Mouse (Mus musculus): ENCODE results near the gene Gm21983. TPM values are rescaled to one million over a fixed set of nuclear protein-coding genes. Genes with fewer than 3 reads are reported as not detected.
A peak's percentile ranks its signal among the peaks of the same experiment; 100 is the strongest.

Gm21983 gene
- total RNA-seq (2017), result not detected in 2 replicates

GRCm38 (mm10) chr7:27180837-27181695 is at the start of gene Gm21983, which contains the start of gene Mia:
Gm21983 (minus strand) TSS chr7:27181086.
Mia (minus strand) TSS chr7:27181157.
- no peak for ATAC-seq (replicated peaks; ENCODE audit: low read depth, poor library complexity, severe bottlenecking)

DNA sequence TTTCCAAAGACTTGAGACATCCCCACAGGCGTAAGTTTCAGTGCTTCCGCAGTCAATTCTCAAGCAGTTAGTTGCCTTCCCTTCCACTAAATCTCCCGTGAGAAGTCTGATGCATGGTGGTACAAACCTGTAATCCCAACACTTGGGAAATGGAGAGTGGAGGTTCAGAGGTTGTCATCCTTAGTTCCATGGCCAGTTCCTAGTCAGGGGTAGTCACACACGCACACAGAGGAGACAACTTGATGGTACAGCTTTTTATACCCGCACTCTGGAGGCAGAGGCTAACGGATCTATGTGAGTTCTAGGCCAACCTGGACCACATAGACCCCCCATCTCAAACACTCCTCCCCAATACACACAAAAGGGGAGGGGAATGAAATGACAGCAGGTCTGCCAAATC is 48.0 kb upstream of the Gm21983 start:
- peak; percentile 9; the same call in 1 of the 2 replicates for ATAC-seq (replicated peaks; ENCODE audit: low read depth, poor library complexity, severe bottlenecking)

DNA sequence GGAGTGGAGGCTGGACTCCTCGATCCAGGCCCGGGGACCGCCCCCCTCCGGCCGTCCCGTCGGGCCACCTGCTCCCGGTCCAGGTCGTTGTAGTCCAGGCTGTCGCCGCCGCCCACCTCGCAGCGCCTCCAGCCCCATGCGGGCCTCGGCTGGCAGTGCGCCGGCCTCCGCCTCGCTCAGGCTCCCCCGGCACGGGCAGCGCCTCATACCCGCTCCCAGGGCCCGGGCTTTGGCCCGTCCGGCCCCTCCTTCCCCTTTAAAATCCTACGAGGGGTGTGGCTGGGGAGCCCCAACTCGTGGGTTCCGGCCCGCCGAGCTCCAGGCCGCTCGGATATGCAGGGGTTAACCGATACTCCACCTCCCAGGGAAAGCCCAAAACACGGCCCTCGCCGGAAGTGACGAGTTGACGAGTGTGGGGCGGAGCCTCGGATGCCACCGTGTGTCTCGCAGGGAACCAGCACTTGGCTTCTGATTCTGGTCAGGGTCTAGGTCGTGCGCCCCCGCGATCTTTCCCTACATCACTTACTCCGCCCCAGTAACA is 47.5 kb upstream of the Gm21983 start, which contains the start of gene Itpkc:
Itpkc (minus strand) TSS at position 381 of the 541 bp plus-strand sequence.
- ATAC-seq (replicated peaks; ENCODE audit: low read depth, poor library complexity, severe bottlenecking), result peak; percentile 79

- no peak for ATAC-seq (replicated peaks; ENCODE audit: low read depth, poor library complexity, severe bottlenecking)
These were observed 46.8 kb upstream of the Gm21983 start for GRCm38 (mm10) chr7:27227676-27228075.

DNA sequence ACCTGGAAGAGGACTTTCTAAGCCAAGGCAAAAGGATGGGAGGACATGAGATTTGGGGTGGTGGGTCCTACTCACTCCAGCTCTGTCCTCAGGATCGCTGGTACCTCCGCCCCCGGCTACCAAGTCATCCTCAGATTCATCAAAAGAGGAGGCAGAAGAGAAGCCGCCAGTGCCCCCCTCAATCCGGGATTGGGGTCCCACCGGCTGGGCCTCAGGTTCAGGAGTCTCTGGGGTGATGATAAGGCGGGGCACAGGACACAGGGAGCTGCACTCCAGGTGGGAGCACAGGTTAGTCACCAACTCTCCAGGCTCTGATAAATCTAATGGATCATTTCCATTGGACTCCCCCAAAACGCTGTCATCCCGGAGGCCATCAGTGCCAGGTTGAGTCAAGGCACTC is 46.4 kb upstream of the Gm21983 start:
- no peak for ATAC-seq (replicated peaks; ENCODE audit: low read depth, poor library complexity, severe bottlenecking)

DNA sequence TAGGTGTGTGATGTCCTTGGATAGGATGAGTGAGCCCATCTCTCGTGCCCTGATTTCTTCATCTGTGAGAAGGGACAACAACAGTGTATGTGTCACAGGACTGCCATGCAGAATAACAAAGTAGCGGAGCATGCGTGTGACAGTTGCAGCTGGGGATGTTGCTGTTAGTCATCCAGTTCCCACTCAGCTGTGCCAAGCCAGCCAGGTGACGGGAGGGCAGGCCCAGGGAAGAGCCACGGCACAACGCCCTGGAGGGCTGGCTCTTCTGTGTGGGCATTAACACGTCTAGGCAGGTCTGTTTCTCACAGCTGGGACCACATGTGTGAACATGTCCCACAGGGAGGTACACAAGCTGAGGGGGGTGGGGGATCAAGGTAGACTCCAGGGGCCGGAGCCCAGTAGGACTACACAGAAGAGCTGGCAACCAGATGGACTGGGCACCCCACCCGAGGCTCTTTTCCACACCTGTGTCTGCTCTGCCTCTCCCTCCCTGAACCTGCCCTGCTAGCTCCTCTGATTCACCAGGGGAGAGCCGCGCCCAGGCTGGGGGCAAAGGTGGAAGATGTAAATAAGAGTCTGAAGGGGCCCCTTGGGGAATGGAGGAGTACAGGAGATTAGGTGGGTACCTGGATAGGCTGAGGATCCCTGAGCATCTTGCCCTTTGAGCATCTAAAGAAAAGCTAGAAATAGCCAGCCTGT is 44.1 kb upstream of the Gm21983 start:
- ATAC-seq (replicated peaks; ENCODE audit: low read depth, poor library complexity, severe bottlenecking), result no peak

GRCm38 (mm10) chr7:27222538-27222937 is 41.7 kb upstream of the Gm21983 start:
- ATAC-seq (replicated peaks; ENCODE audit: low read depth, poor library complexity, severe bottlenecking), result no peak

- no peak for ATAC-seq (replicated peaks; ENCODE audit: low read depth, poor library complexity, severe bottlenecking)
These were observed 41.1 kb upstream of the Gm21983 start for GRCm38 (mm10) chr7:27221939-27222338.

- ATAC-seq (replicated peaks; ENCODE audit: low read depth, poor library complexity, severe bottlenecking), result no peak
These were observed 39.1 kb upstream of the Gm21983 start for GRCm38 (mm10) chr7:27219937-27220336.

DNA sequence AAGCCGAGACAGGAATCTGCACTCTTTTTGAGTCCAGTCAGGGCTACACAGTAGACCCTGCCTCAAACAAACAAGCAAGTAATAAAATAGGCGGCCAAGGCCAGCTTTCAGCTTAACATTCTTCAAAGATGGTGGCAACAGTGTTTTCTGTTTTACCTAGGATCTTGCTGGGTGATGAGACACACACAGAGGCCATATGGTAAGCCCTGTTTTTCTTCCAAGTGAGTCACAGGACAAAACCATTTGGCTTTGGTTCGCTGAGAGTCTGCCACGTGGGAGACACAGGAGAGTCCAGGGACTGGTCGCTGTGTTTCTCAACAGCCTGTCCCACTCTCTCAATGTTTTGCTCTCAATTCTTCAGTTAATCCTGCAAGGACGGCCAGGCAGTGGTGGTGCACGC is 37.7 kb upstream of the Gm21983 start:
- no peak for ATAC-seq (replicated peaks; ENCODE audit: low read depth, poor library complexity, severe bottlenecking)

- no peak for ATAC-seq (replicated peaks; ENCODE audit: low read depth, poor library complexity, severe bottlenecking)
These were observed 31.7 kb upstream of the Gm21983 start for GRCm38 (mm10) chr7:27212626-27213025.

DNA sequence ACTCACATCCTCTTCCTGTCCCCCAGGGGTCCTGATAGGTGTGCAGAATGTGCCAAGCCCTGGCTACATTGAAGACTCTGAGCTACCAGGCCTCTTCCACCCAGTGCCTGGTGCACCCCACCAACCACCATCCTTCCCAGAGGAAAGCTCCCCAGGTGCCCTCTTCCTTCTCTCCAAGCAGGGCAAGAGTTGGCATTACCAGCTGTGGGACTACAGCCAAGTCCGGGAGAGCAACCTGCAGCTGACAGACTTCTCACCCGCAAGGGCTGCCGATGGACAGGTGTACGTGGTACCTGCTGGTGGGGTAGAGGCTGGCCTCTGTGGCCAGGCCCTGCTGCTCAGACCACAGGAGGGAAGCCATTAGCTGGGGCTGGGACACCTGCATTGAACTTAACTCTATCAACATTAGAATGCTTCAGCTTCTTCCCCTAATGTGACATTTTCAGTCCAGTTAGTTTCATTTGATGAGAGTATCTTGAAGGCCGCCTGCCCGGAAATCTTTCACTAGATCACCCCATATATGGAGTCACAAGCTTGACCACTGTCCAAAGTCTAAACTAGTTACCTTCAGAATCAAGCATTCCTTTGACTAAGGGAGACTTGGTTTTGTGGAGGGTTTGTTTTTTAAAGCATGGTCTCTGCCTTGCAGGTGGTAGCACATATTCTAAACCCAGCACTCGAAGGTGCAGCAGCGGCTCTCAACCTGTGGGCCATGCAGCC is 23.0 kb upstream of the Gm21983 start:
- ATAC-seq (replicated peaks; ENCODE audit: low read depth, poor library complexity, severe bottlenecking), result no peak

DNA sequence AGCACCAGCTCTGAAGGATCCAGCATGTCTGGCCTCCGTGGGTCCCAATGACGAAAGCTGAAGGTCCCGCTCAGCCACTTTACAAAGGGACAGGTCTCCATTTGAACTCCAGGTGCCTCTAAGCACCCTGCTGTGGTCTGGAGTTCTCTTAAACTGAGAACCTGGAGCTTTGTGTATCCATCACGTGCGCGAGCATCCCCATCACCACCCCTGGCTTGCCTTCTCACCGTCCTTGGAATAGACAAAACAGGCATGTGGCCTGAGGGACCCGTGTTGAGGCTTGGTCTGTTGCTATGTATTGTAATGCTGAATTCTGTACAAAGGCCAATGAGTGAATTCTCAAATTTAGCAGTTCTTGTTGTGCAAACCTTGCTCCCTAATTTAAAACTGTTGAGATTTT is 17.9 kb upstream of the Gm21983 start:
- ATAC-seq (replicated peaks; ENCODE audit: low read depth, poor library complexity, severe bottlenecking), result no peak

DNA sequence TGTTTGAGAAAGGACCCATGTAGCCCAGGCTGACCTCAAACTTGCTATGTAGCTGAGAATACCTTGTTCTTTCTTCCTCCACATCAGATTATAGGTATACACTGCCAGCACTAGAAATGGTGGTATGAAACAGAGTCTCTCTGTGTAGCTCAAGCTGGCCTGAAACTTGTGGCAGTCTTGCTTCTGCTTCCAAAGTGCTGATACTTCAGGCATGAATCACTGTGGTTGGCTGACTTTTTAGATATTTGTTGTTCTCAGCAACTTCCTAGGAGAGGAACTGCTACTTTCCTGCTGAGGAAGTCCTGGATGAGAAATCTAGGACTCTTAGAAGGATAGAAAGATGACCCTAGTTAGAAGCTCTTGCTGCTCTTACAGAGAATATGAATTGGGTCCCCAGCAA is 17.5 kb upstream of the Gm21983 start:
- no peak for ATAC-seq (replicated peaks; ENCODE audit: low read depth, poor library complexity, severe bottlenecking)

DNA sequence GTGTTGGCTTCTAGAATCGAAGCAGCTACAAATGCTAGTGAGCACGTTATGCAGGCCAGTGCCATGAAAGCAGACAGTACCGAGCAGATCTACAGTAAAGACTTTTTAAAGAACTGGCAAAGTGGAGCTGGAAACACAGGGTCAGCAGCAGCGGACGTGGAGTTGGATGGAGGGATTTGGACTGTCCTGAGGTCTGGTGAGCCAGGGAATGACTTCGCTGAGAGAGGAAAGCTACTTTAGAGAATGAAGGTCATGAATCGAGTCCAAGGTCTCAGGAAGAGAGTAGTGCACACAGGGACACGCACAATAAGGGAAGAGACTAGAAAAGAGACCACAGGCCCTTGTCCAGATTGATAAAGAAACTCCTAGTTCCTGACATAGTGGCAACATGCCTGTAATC is 16.7 kb upstream of the Gm21983 start:
- ATAC-seq (replicated peaks; ENCODE audit: low read depth, poor library complexity, severe bottlenecking), result no peak

DNA sequence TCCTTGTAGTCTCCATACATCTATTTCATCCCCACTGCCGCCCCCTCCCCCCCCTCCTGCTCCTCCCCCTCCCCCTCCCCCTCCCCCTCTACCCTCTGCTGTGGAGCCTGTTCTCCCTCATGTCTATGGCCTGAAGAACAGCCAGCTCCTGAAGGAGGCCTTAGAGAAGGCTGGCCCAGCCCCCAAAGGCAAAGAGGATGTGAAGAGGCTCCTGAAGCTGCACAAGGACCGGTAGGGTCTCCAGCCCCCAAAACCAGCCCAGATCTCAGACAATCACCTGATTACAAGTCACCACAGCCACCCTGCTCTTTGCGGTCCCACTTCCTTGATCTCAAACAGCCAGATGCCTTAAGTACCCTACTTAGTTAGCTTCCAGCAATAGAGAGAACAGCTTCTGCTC is 16.2 kb upstream of the Gm21983 start:
- no peak for ATAC-seq (replicated peaks; ENCODE audit: low read depth, poor library complexity, severe bottlenecking)

GRCm38 (mm10) chr7:27195681-27196611 is 15.1 kb upstream of the Gm21983 start, which contains the start of the genes BC024978 and Snrpa:
BC024978 (plus strand) TSS chr7:27195781.
Snrpa (minus strand) TSS chr7:27196271.
- ATAC-seq (replicated peaks; ENCODE audit: low read depth, poor library complexity, severe bottlenecking), result peak; percentile 92

DNA sequence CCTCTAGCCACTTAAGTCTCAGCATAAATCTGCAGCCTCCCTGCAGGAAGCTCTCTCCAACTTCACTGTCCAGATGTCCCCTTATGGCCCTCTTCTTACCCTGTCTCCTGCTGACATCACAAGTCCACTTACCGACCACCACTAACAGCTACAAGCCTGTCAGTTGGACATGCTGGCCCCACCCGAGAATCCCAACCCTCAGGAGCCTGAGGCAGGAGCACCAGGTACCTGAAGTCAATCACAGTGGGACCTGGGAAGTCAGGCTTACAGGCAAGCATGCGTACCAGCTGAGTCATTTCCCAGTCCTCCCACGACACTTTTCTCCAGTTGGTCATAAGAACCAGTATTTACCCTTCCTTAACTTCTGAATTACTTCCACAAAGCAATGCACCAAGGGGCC is 12.8 kb upstream of the Gm21983 start:
- ATAC-seq (replicated peaks; ENCODE audit: low read depth, poor library complexity, severe bottlenecking), result no peak

DNA sequence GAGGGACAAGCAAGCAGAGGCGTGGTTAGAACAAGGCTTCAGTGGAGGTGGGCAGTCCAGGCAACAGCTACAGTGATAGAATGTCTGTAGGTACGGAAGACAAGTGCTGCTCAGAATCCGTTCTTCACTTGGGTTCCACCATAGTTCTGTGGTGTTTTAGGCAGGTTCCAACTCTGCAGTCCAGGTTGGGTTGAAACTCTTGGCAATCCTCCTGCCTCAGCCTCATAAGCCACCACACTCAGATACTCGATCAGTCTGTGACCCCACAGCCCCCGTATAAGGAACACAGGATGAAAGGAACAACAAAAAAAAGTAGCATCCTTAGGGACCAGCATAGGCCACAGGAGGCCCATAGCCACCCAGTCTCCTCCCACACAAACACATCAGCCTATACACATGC is 11.5 kb upstream of the Gm21983 start:
- no peak for ATAC-seq (replicated peaks; ENCODE audit: low read depth, poor library complexity, severe bottlenecking)
